Mouse (Mus musculus) liver, adult 2 months (tissue): ENCODE results near the gene Dnajc5.

ENCODE experiments used
- CTCF ChIP-seq: fragments of 200-500 bp; IDR thresholded peaks from 2 replicates; pipeline ENCODE4 v1.5.1; 2011; ENCODE audit warnings: low read depth, low read length, control low read depth
- POLR2A ChIP-seq: fragments of 200-500 bp; IDR thresholded peaks from 2 replicates; pipeline ENCODE4 v1.6.1; 2011; ENCODE audit warnings: low read length, control low read depth; ENCODE audit not compliant: insufficient read depth; ENCODE audit errors: extremely low read depth

DNA sequence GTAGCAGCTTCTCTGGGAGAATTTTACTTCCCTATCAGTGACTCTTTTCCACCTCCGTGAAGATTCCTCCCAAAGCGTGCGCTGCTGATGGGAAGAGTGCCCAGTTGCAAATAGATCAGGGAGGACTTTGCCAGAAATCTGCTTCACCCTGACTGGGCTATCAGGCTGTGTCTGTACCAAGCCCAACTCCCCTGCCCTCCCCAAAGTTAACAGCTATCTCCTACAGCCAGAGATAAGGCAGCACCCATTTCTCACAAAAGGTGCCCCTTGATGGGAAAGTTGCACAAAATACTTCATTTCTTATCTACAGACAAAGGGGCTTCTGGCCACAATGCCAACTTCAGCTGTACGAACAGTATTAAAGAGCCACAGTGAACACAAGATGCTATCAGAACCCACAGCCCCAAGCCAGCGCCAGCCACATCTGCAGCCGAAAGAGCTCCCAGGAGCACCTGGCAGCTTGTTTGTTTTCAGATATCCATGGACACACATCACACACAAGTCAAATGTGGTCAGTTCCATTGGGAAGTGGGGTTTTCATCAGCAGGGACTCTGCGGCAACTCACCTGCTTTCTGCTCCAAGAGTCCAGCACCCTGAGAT is 57.8 kb downstream of the Dnajc5 start:
- TF ChIP-seq POLR2A, result no peak
- no peak for TF ChIP-seq CTCF
